Mouse (Mus musculus): ENCODE data around the gene Usp10. TPM values are rescaled to one million over a fixed set of nuclear protein-coding genes. Genes with fewer than 3 reads are reported as not detected.

Gene Usp10
- polyA plus RNA-seq, 1 experiment from 2014 or later: 99.2 TPM

GRCm38 (mm10) chr8:119918155-119918567, 8.0 kb downstream of the Usp10 start:
- H3K4me2 ChIP-seq: no peak overlapping the region
- no peak overlapping the region for H3K4me3 ChIP-seq (ENCODE audit: low read depth, low read length)
- H3K36me3 ChIP-seq (ENCODE audit: control insufficient read depth, insufficient read depth, low read length): no peaks in the 10 kb centered on the region
- ATAC-seq (replicated peaks; ENCODE audit: insufficient number of reproducible peaks, low FRiP score, low TSS enrichment): peak; percentile 91
- H3K27ac ChIP-seq (ENCODE audit: low read depth, low read length): peak overlapping the region; percentile 77
- WGBS (ENCODE audit: insufficient replicate concordance): 5% methylated on average over 1 of the region's 1 CpGs
- no peak overlapping the region for H3K9ac ChIP-seq (ENCODE audit: low read depth, low read length)
- H3K27me3 ChIP-seq (ENCODE audit: control insufficient read depth, insufficient read depth, low read length): no peaks in the 10 kb centered on the region
- no peaks in the 10 kb centered on the region for H3K9me3 ChIP-seq (replicated peaks; ENCODE audit: control insufficient read depth, low read length)
- peaks cover 41% of the 10 kb centered on the region for H3K4me1 ChIP-seq (ENCODE audit: control insufficient read depth, insufficient read depth, low read length)

GRCm38 (mm10) chr8:119923259-119923658, 13.1 kb downstream of the Usp10 start:
- H3K27me3 ChIP-seq (ENCODE audit: control insufficient read depth, insufficient read depth, low read length): no peaks in the 10 kb centered on the region
- H3K9ac ChIP-seq (ENCODE audit: low read depth, low read length): no peak overlapping the region
- no peak overlapping the region for H3K4me2 ChIP-seq
- ATAC-seq (replicated peaks; ENCODE audit: insufficient number of reproducible peaks, low FRiP score, low TSS enrichment): no peak
- H3K4me1 ChIP-seq (ENCODE audit: control insufficient read depth, insufficient read depth, low read length): peaks cover 13% of the 10 kb centered on the region; the same call in 1 of the 2 replicates
- no peaks in the 10 kb centered on the region for H3K9me3 ChIP-seq (replicated peaks; ENCODE audit: control insufficient read depth, low read length)
- no peak overlapping the region for H3K4me3 ChIP-seq (ENCODE audit: low read depth, low read length)
- WGBS (ENCODE audit: insufficient replicate concordance): 90% methylated on average over 5 of the region's 5 CpGs
- H3K27ac ChIP-seq (ENCODE audit: low read depth, low read length): no peak overlapping the region
- H3K36me3 ChIP-seq (ENCODE audit: control insufficient read depth, insufficient read depth, low read length): no peaks in the 10 kb centered on the region

- H3K36me3 ChIP-seq (ENCODE audit: control insufficient read depth, insufficient read depth, low read length): no peaks in the 10 kb centered on the region
- H3K4me2 ChIP-seq: no peak overlapping the region
- H3K27me3 ChIP-seq (ENCODE audit: control insufficient read depth, insufficient read depth, low read length): no peaks in the 10 kb centered on the region
- no peak overlapping the region for H3K27ac ChIP-seq (ENCODE audit: low read depth, low read length)
- ATAC-seq (replicated peaks; ENCODE audit: insufficient number of reproducible peaks, low FRiP score, low TSS enrichment): no peak
- H3K4me1 ChIP-seq (ENCODE audit: control insufficient read depth, insufficient read depth, low read length): peaks cover 17% of the 10 kb centered on the region; the same call in 1 of the 2 replicates
- H3K9ac ChIP-seq (ENCODE audit: low read depth, low read length): no peak overlapping the region
- WGBS (ENCODE audit: insufficient replicate concordance): 89% methylated on average over 4 of the region's 4 CpGs
- no peaks in the 10 kb centered on the region for H3K9me3 ChIP-seq (replicated peaks; ENCODE audit: control insufficient read depth, low read length)
- no peak overlapping the region for H3K4me3 ChIP-seq (ENCODE audit: low read depth, low read length)
Observed at GRCm38 (mm10) chr8:119925428-119925827, 15.3 kb downstream of the Usp10 start.

GRCm38 (mm10) chr8:119926474-119926873, 16.3 kb downstream of the Usp10 start:
- 72% methylated on average over 2 of the region's 2 CpGs for WGBS (ENCODE audit: insufficient replicate concordance)
- no peak overlapping the region for H3K4me3 ChIP-seq (ENCODE audit: low read depth, low read length)
- H3K4me1 ChIP-seq (ENCODE audit: control insufficient read depth, insufficient read depth, low read length): peaks cover 19% of the 10 kb centered on the region; the same call in 1 of the 2 replicates
- no peaks in the 10 kb centered on the region for H3K36me3 ChIP-seq (ENCODE audit: control insufficient read depth, insufficient read depth, low read length)
- no peak overlapping the region for H3K27ac ChIP-seq (ENCODE audit: low read depth, low read length)
- no peak overlapping the region for H3K9ac ChIP-seq (ENCODE audit: low read depth, low read length)
- no peaks in the 10 kb centered on the region for H3K27me3 ChIP-seq (ENCODE audit: control insufficient read depth, insufficient read depth, low read length)
- no peak for ATAC-seq (replicated peaks; ENCODE audit: insufficient number of reproducible peaks, low FRiP score, low TSS enrichment)
- H3K9me3 ChIP-seq (replicated peaks; ENCODE audit: control insufficient read depth, low read length): no peaks in the 10 kb centered on the region
- H3K4me2 ChIP-seq: no peak overlapping the region

GRCm38 (mm10) chr8:119927422-119928092, 17.4 kb downstream of the Usp10 start:
- Histone ChIP-seq H3K4me3 (ENCODE audit: low read depth, low read length) (no peak overlapping the region), H3K4me2 (no peak overlapping the region), H3K9me3 (replicated peaks; ENCODE audit: control insufficient read depth, low read length) (no peaks in the 10 kb centered on the region), H3K27me3 (ENCODE audit: control insufficient read depth, insufficient read depth, low read length) (no peaks in the 10 kb centered on the region), H3K27ac (ENCODE audit: low read depth, low read length) (no peak overlapping the region), H3K9ac (ENCODE audit: low read depth, low read length) (no peak overlapping the region), H3K4me1 (ENCODE audit: control insufficient read depth, insufficient read depth, low read length) (peaks cover 19% of the 10 kb centered on the region; the same call in 1 of the 2 replicates), H3K36me3 (ENCODE audit: control insufficient read depth, insufficient read depth, low read length) (peaks cover under 1% of the 10 kb centered on the region; the same call in 1 of the 2 replicates)
- WGBS (ENCODE audit: insufficient replicate concordance): 42% methylated on average over 6 of the region's 6 CpGs
- ATAC-seq (replicated peaks; ENCODE audit: insufficient number of reproducible peaks, low FRiP score, low TSS enrichment): peak; percentile 77; the same call in 1 of the 2 replicates

GRCm38 (mm10) chr8:119931317-119931716, 21.2 kb downstream of the Usp10 start:
- Histone ChIP-seq H3K9me3 (replicated peaks; ENCODE audit: control insufficient read depth, low read length) (no peaks in the 10 kb centered on the region), H3K4me1 (ENCODE audit: control insufficient read depth, insufficient read depth, low read length) (peaks cover 24% of the 10 kb centered on the region), H3K4me2 (no peak overlapping the region), H3K36me3 (ENCODE audit: control insufficient read depth, insufficient read depth, low read length) (peaks cover 9% of the 10 kb centered on the region), H3K27ac (ENCODE audit: low read depth, low read length) (no peak overlapping the region), H3K4me3 (ENCODE audit: low read depth, low read length) (no peak overlapping the region), H3K27me3 (ENCODE audit: control insufficient read depth, insufficient read depth, low read length) (no peaks in the 10 kb centered on the region), H3K9ac (ENCODE audit: low read depth, low read length) (no peak overlapping the region)
- WGBS (ENCODE audit: insufficient replicate concordance): 71% methylated on average over 4 of the region's 4 CpGs
- no peak for ATAC-seq (replicated peaks; ENCODE audit: insufficient number of reproducible peaks, low FRiP score, low TSS enrichment)

- Histone ChIP-seq H3K4me2 (no peak overlapping the region), H3K9ac (ENCODE audit: low read depth, low read length) (no peak overlapping the region), H3K27ac (ENCODE audit: low read depth, low read length) (no peak overlapping the region), H3K9me3 (replicated peaks; ENCODE audit: control insufficient read depth, low read length) (no peaks in the 10 kb centered on the region), H3K36me3 (ENCODE audit: control insufficient read depth, insufficient read depth, low read length) (peaks cover 9% of the 10 kb centered on the region), H3K27me3 (ENCODE audit: control insufficient read depth, insufficient read depth, low read length) (no peaks in the 10 kb centered on the region), H3K4me3 (ENCODE audit: low read depth, low read length) (no peak overlapping the region), H3K4me1 (ENCODE audit: control insufficient read depth, insufficient read depth, low read length) (peaks cover 19% of the 10 kb centered on the region)
- ATAC-seq (replicated peaks; ENCODE audit: insufficient number of reproducible peaks, low FRiP score, low TSS enrichment): no peak
- WGBS (ENCODE audit: insufficient replicate concordance): 97% methylated on average over 4 of the region's 4 CpGs
Observed at GRCm38 (mm10) chr8:119933681-119934080, 23.5 kb downstream of the Usp10 start.

- no peak overlapping the region for H3K27ac ChIP-seq (ENCODE audit: low read depth, low read length)
- ATAC-seq (replicated peaks; ENCODE audit: insufficient number of reproducible peaks, low FRiP score, low TSS enrichment): no peak
- no peak overlapping the region for H3K4me2 ChIP-seq
- H3K27me3 ChIP-seq (ENCODE audit: control insufficient read depth, insufficient read depth, low read length): no peaks in the 10 kb centered on the region
- no peak overlapping the region for H3K9ac ChIP-seq (ENCODE audit: low read depth, low read length)
- H3K36me3 ChIP-seq (ENCODE audit: control insufficient read depth, insufficient read depth, low read length): peaks cover 9% of the 10 kb centered on the region
- H3K9me3 ChIP-seq (replicated peaks; ENCODE audit: control insufficient read depth, low read length): no peaks in the 10 kb centered on the region
- no peak overlapping the region for H3K4me3 ChIP-seq (ENCODE audit: low read depth, low read length)
- peaks cover 14% of the 10 kb centered on the region for H3K4me1 ChIP-seq (ENCODE audit: control insufficient read depth, insufficient read depth, low read length)
- WGBS (ENCODE audit: insufficient replicate concordance): 37% methylated on average over 6 of the region's 6 CpGs
Observed at GRCm38 (mm10) chr8:119935541-119935940, 25.4 kb downstream of the Usp10 start.

- Histone ChIP-seq H3K4me3 (ENCODE audit: low read depth, low read length) (no peak overlapping the region), H3K27me3 (ENCODE audit: control insufficient read depth, insufficient read depth, low read length) (no peaks in the 10 kb centered on the region), H3K4me2 (no peak overlapping the region), H3K36me3 (ENCODE audit: control insufficient read depth, insufficient read depth, low read length) (peaks cover 18% of the 10 kb centered on the region), H3K9me3 (replicated peaks; ENCODE audit: control insufficient read depth, low read length) (no peaks in the 10 kb centered on the region), H3K9ac (ENCODE audit: low read depth, low read length) (no peak overlapping the region), H3K27ac (ENCODE audit: low read depth, low read length) (no peak overlapping the region), H3K4me1 (ENCODE audit: control insufficient read depth, insufficient read depth, low read length) (peaks cover 14% of the 10 kb centered on the region)
- WGBS (ENCODE audit: insufficient replicate concordance): 85% methylated on average over 7 of the region's 7 CpGs
- ATAC-seq (replicated peaks; ENCODE audit: insufficient number of reproducible peaks, low FRiP score, low TSS enrichment): no peak
Observed at GRCm38 (mm10) chr8:119938481-119938880, 28.3 kb downstream of the Usp10 start.

All from heart, embryonic 11.5 days (tissue).